Mouse (Mus musculus) midbrain, embryonic 11.5 days (tissue): ENCODE measurements around the gene Kcnj10. TPM values are rescaled to one million over a fixed set of nuclear protein-coding genes. Genes with fewer than 3 reads are reported as not detected.

Source experiments
- ATAC-seq: fragments of 200-750 bp; cut with Nextera tagmentation; 2 replicates; pipeline ENCODE4 v1.8.0; 2017; ENCODE audit warnings: moderate TSS enrichment, moderate library complexity; ENCODE audit not compliant: low FRiP score
- DNase-seq: peaks from one replicate; pipeline ENCODE4 v3.0.0; 2015; ENCODE audit warnings: low spot score; ENCODE audit errors: missing footprints
- H3K27ac ChIP-seq: fragments of 300-500 bp; sonication (generic); 2 replicates; pipeline ENCODE4 v1.5.1; 2014; ENCODE audit warnings: low read depth, low read length
- H3K27me3 ChIP-seq: fragments of 300-500 bp; sonication (generic); 2 replicates; pipeline ENCODE4 v1.6.1; 2014; ENCODE audit warnings: mild to moderate bottlenecking, low read length, moderate library complexity, mixed read lengths; ENCODE audit not compliant: control insufficient read depth, insufficient read depth
- H3K36me3 ChIP-seq: fragments of 300-500 bp; sonication (generic); 2 replicates; pipeline ENCODE4 v1.6.1; 2014; ENCODE audit warnings: mild to moderate bottlenecking, low read length, moderate library complexity, mixed read lengths; ENCODE audit not compliant: control insufficient read depth, insufficient read depth
- H3K4me1 ChIP-seq: fragments of 300-500 bp; sonication (generic); 2 replicates; pipeline ENCODE4 v1.6.1; 2014; ENCODE audit warnings: low read length; ENCODE audit not compliant: control insufficient read depth, insufficient read depth
- H3K4me2 ChIP-seq: fragments of 300-500 bp; sonication (generic); 2 replicates; pipeline ENCODE4 v1.6.1; 2014; ENCODE audit warnings: mild to moderate bottlenecking, moderate library complexity
- H3K4me3 ChIP-seq: fragments of 300-500 bp; sonication (generic); 2 replicates; pipeline ENCODE4 v1.5.1; 2014; ENCODE audit warnings: low read depth, low read length
- H3K9ac ChIP-seq: fragments of 300-500 bp; sonication (generic); 2 replicates; pipeline ENCODE4 v1.6.1; 2014; ENCODE audit warnings: low read length
- H3K9me3 ChIP-seq: fragments of 300-500 bp; sonication (generic); 2 replicates; pipeline ENCODE4 v1.6.1; 2016; ENCODE audit warnings: low read length; ENCODE audit not compliant: control insufficient read depth
- WGBS: fragments of 180-500 bp; shearing (Covaris S2); extraction: QIAGEN DNeasy Blood & Tissue Kit; methylation state at CpG from one replicate; pipeline ENCODE4 v1.1.7; 2014; 5-methylcytosine and 5-hydroxymethylcytosine counted together
- polyA plus RNA-seq: library from polyadenylated mRNA; unstranded; fragments of >200 nt; fragmentation: Nextera tagmentation; extraction: Ambion mirVana; gene quantifications from 2 replicates; pipeline ENCODE4 v1.2.1, GENCODE M21; 2014

The Kcnj10 gene
- polyA plus RNA-seq, 1 experiment from 2014 or later = 0.75 TPM

DNA sequence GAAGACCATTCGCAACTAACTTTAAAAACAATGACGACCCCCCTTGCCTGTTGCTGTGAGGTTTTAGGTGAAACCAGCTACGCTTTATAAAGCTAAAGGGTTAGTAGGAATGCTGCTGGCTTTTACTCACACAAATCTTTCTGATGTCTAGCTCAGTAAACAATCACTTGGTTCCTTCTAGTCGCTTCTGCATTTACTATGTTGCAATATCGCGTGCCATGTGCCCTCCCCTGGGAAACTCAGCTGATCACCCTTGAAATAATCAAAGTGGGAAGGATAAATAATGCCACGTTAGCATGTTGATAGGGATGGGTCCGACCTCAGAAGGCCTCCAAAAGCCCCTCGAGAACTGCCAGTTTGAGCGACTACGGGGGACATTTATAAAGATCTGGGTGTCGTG, 6.4 kb downstream of the Kcnj10 start:
- Histone ChIP-seq H3K4me3 (no peak overlapping the region), H3K27me3 (peaks cover 5% of the 10 kb centered on the region), H3K4me2 (no peak overlapping the region), H3K9ac (no peak overlapping the region), H3K9me3 (no peaks in the 10 kb centered on the region), H3K4me1 (peaks cover 34% of the 10 kb centered on the region), H3K36me3 (no peaks in the 10 kb centered on the region), H3K27ac (no peak overlapping the region)
- WGBS = 89% methylated on average over 12 of the region's 12 CpGs
- ATAC-seq (no peak), DNase-seq (no peak)

DNA sequence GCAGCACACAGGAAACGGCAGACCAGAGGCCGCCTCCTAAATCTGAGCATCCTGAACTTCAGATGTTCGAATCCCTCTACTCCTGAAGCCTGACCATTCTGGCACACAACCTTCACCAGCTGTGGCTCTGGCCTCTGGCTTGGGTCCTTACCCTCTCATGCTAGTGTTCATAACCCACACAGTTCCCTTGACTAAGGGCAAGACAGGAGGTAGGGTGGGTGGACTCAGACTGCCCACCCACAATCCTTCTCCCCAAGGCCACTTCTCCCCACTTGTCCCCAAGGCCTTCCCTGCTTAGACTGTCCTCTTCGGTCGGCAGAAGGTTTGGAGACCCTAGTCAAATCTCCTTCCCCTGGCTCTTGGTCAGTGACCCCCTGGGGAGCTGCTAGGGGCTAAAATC, 8.5 kb downstream of the Kcnj10 start:
- no peaks in the 10 kb centered on the region for H3K27me3 ChIP-seq
- 33% methylated on average over 5 of the region's 5 CpGs for WGBS
- no peak overlapping the region for H3K4me3 ChIP-seq

DNA sequence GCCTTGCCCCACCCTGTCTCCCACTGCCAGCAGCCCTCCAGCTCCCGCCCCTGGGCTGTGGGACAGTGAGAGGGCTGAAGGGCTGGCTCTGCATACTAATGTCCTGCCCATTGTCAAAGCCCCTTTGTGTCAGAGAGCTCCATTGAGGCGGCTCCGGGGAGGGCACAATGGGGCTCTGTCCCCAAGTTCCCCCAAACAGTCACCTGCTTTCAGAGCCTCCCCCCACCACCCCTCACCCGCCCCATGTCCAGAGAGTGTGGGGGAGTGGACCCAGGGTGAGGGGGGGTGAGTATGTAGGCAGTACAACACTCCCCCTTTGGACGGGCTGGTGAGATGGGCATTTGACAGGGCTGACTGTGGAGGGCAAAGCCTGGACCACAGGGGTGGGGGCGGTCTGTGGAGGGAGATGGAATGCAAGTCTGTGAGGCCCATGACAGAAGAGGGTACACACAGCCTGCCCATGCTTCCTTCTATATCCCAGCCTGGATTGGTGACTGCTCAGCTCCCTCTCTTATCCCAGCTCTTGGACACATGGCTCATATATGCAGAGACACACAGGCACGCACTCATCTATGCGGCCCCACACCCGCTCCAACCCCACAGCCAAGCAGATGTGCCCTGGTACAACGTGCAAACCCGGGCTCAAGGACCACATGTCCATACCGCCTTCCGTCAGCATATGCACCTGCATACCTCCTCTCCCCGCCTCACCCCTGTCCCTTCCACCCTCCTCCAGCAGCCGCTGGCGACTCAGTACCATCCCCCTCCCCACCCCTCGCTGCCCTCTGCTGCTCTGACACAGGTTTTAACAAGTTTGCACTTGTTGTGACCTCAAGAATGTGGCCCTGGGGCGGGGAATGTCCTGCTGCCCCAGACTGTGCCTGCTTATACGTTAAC, 9.2 kb downstream of the Kcnj10 start:
- Histone ChIP-seq H3K9ac (peak overlapping the region; percentile 41), H3K9me3 (no peaks in the 10 kb centered on the region), H3K27me3 (no peaks in the 10 kb centered on the region), H3K36me3 (no peaks in the 10 kb centered on the region), H3K4me1 (peaks cover 36% of the 10 kb centered on the region), H3K4me3 (no peak overlapping the region), H3K27ac (peak overlapping the region; percentile 95), H3K4me2 (peak overlapping the region; percentile 35)
- peak; percentile 98 for ATAC-seq
- peak; percentile 98 for DNase-seq
- WGBS = 5% methylated on average over 19 of the region's 19 CpGs

More for the DNA sequence above, 8.5 kb downstream of the Kcnj10 start:
- no peaks in the 10 kb centered on the region for H3K9me3 ChIP-seq
- peak overlapping the region; percentile 41 for H3K9ac ChIP-seq
- ATAC-seq (peak; percentile 38), DNase-seq (no peak)
- peaks cover 34% of the 10 kb centered on the region for H3K4me1 ChIP-seq
- peak overlapping the region; percentile 35 for H3K4me2 ChIP-seq
- H3K27ac ChIP-seq = peak overlapping the region; percentile 95
- H3K36me3 ChIP-seq = no peaks in the 10 kb centered on the region

DNA sequence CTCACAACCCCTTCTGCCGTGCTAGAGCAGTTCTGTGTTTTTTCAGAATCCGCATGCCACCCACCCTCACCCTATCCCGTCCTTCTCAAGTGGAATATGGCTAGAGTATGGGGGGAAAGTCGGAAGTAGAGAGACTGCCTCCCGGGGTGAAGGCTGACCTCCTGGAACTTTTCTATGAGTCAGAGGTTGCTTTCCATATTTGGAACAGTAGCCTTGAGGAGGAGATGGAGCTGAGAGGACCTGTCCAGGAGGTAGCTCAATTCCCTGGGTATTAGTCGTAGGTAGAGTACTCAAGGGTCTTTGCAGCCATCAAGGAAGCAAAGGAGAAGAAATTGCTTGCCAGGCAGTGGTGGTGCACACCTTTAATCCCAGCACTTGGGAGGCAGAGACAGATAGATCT, 11.0 kb downstream of the Kcnj10 start:
- H3K27me3 ChIP-seq = no peaks in the 10 kb centered on the region
- no peaks in the 10 kb centered on the region for H3K36me3 ChIP-seq
- DNase-seq (no peak), ATAC-seq (no peak)
- peaks cover 44% of the 10 kb centered on the region for H3K4me1 ChIP-seq
- no peaks in the 10 kb centered on the region for H3K9me3 ChIP-seq
- H3K4me2 ChIP-seq = no peak overlapping the region
- no peak overlapping the region for H3K4me3 ChIP-seq
- no peak overlapping the region for H3K9ac ChIP-seq
- no peak overlapping the region for H3K27ac ChIP-seq
- WGBS = 75% methylated on average over 6 of the region's 6 CpGs

DNA sequence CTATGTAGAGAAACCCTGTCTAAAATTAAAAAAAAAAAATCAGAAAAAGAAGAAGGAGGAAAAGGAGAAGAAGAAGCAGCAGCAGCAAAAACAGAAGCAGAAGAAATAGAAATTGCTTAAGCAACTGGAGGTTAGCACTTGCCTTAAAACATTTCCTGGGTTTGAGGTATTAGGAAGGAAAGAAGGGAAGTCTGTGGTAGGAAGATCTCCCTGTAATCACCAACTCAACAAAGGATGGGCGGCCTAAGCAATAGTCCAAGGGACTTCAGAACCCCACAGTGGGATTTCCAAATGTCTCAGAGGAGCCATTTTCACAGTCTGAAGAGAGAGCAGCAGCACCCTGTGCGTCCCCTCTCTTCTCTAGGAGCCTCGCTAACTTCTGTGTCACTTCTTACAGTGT, 11.4 kb downstream of the Kcnj10 start:
- no peaks in the 10 kb centered on the region for H3K9me3 ChIP-seq
- peaks cover 44% of the 10 kb centered on the region for H3K4me1 ChIP-seq
- no peaks in the 10 kb centered on the region for H3K36me3 ChIP-seq
- WGBS = 85% methylated on average over 3 of the region's 3 CpGs
- no peak overlapping the region for H3K4me3 ChIP-seq
- H3K9ac ChIP-seq = no peak overlapping the region
- H3K27me3 ChIP-seq = no peaks in the 10 kb centered on the region
- H3K27ac ChIP-seq = no peak overlapping the region
- ATAC-seq (no peak), DNase-seq (no peak)
- H3K4me2 ChIP-seq = no peak overlapping the region

DNA sequence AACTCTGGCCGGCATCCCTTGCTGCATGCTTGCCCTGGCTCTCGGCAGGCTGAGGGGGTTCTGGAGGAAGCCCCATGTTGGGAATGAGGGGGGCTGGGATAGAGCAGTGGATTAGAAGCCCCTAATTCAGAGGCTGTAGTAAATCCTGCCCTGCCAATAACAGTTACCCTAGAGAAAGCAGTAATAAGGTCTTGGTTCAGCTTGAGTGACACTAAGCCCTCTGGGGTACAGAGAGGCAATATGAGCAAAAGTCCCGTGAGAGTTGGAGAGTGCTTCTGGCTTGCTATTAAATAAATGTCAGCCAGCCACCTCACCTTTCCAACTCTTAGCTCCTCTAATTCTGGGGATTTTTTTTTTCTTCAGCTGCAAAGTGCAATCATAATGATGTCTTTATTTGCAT, 14.3 kb downstream of the Kcnj10 start:
- Histone ChIP-seq H3K4me2 (no peak overlapping the region), H3K4me1 (peaks cover 35% of the 10 kb centered on the region), H3K27me3 (no peaks in the 10 kb centered on the region), H3K9me3 (no peaks in the 10 kb centered on the region), H3K27ac (no peak overlapping the region), H3K36me3 (no peaks in the 10 kb centered on the region), H3K4me3 (no peak overlapping the region), H3K9ac (no peak overlapping the region)
- peak; percentile 51 for ATAC-seq
- peak; percentile 84 for DNase-seq
- WGBS = 14% methylated on average over 3 of the region's 3 CpGs

DNA sequence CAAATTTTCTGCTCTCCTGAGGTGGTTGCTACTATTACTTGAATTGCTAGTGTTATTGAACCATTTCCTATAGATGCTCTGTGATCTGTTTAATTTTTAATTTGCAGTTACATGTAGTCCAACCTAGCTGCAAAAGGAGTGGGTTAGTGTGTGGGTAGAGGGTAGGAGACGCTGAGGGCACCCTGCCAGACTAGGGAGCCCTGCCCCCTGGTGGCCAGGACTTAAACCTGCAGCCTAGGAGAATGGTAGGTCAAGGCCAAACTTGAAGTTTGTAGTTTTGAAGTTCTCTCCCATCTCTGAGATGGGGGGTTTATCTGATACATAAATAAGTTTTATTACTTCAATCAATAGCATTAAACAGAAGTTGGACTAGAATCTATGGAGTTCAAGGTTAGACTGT, 16.5 kb downstream of the Kcnj10 start:
- H3K4me3 ChIP-seq = no peak overlapping the region

DNA sequence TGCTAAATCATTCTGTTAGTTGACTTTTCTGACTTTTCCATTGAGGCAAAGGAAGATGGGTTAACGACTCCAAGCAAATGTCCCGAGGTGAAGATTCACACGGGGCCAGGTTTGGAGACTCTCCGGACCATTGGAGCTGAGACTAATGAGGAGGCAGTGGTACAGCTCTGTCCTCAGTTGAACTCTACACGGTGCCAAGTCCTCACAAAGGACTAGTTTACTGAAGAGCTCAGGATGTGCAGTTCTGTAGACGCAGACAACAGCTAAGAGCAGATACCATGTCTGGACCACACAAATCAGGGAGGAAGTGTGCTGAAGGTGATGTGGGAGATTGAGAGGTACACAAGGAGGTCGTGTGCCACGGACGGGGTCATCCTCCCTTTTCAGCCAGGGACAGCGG, 17.3 kb downstream of the Kcnj10 start:
- 61% methylated on average over 10 of the region's 10 CpGs for WGBS
- H3K4me3 ChIP-seq = no peak overlapping the region
- no peak overlapping the region for H3K9ac ChIP-seq
- H3K36me3 ChIP-seq = no peaks in the 10 kb centered on the region
- H3K27ac ChIP-seq = no peak overlapping the region
- no peak overlapping the region for H3K4me2 ChIP-seq
- H3K9me3 ChIP-seq = no peaks in the 10 kb centered on the region
- peaks cover 18% of the 10 kb centered on the region for H3K4me1 ChIP-seq
- no peak for ATAC-seq
- no peak for DNase-seq
- H3K27me3 ChIP-seq = no peaks in the 10 kb centered on the region

More for the DNA sequence above, 16.5 kb downstream of the Kcnj10 start:
- DNase-seq (peak; percentile 92), ATAC-seq (peak; percentile 45; the same call in 1 of the 2 replicates)
- Histone ChIP-seq H3K9me3 (no peaks in the 10 kb centered on the region), H3K27me3 (no peaks in the 10 kb centered on the region), H3K27ac (no peak overlapping the region), H3K9ac (no peak overlapping the region), H3K4me1 (peaks cover 18% of the 10 kb centered on the region), H3K4me2 (no peak overlapping the region), H3K36me3 (no peaks in the 10 kb centered on the region)
- 6% methylated on average over 1 of the region's 1 CpGs for WGBS

DNA sequence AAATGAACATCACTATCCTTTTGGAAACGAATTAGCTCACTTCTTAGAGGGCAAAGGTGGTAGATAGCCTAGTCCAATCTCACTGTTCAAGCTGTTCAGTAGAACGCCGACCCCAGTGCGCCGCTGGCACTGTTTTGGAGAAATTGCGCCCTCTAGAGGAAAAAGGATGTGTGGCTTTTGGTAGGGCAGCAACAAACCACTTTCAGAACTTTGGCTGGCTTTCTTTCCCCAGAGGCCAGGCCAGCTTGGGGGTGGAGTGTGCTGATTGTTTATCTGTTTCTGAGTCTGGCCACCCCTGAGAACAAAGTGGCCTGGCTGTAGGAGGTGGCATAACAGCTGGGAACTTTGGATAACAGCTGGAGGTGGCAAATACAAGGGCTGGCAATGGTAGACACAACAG, 23.7 kb downstream of the Kcnj10 start:
- no peak overlapping the region for H3K4me2 ChIP-seq
- H3K27ac ChIP-seq = no peak overlapping the region
- no peaks in the 10 kb centered on the region for H3K4me1 ChIP-seq
- no peaks in the 10 kb centered on the region for H3K9me3 ChIP-seq
- WGBS = 14% methylated on average over 6 of the region's 6 CpGs
- ATAC-seq = peak; percentile 20; the same call in 1 of the 2 replicates
- no peaks in the 10 kb centered on the region for H3K36me3 ChIP-seq
- H3K27me3 ChIP-seq = no peaks in the 10 kb centered on the region
- H3K9ac ChIP-seq = no peak overlapping the region
- H3K4me3 ChIP-seq = no peak overlapping the region
- DNase-seq = peak; percentile 93
